Mouse (Mus musculus) ES-E14 (cell line): ENCODE data around the gene Ccnt2. TPM values are rescaled to one million over a fixed set of nuclear protein-coding genes. Genes with fewer than 3 reads are reported as not detected.

Experiments used
- DNase-seq: peaks from one replicate; pipeline ENCODE4 v3.0.0-alpha.2; 2013; ENCODE audit warnings: low read depth, low spot score
- H3K27ac ChIP-seq: 2 replicates; pipeline ENCODE4 v1.5.1; 2012; ENCODE audit warnings: low read depth, mild to moderate bottlenecking, low read length, moderate library complexity, mixed read lengths; ENCODE audit not compliant: poor library complexity, insufficient read depth, severe bottlenecking
- H3K36me3 ChIP-seq: 2 replicates; pipeline ENCODE4 v1.6.1; 2012; ENCODE audit warnings: mild to moderate bottlenecking, low read length, moderate library complexity, mixed read lengths; ENCODE audit not compliant: control insufficient read depth, poor library complexity, insufficient read depth, severe bottlenecking
- H3K4me1 ChIP-seq, 2 experiments: fragments of 150-350 bp in 1 of 2; sonication (generic) in 1 of 2; 2 replicates each; pipeline ENCODE4 v1.6.1; 2012; ENCODE audit warnings: low read length in 2 of 2, mild to moderate bottlenecking in 1 of 2, mixed read lengths in 1 of 2; ENCODE audit not compliant: control insufficient read depth in 2 of 2, insufficient read depth in 2 of 2, poor library complexity in 1 of 2
- H3K4me3 ChIP-seq, 2 experiments: fragments of 150-350 bp in 1 of 2; sonication (generic) in 1 of 2; 2 replicates each; pipeline ENCODE4 v1.5.1; 2012; ENCODE audit warnings: low read length in 2 of 2, low read depth in 1 of 2, mild to moderate bottlenecking in 1 of 2, mixed read lengths in 1 of 2; ENCODE audit not compliant: insufficient read depth in 1 of 2, poor library complexity in 1 of 2, severe bottlenecking in 1 of 2
- H3K9ac ChIP-seq: 2 replicates; pipeline ENCODE4 v1.6.1; 2012; ENCODE audit warnings: low read depth, mild to moderate bottlenecking, low read length, mixed read lengths; ENCODE audit not compliant: poor library complexity, insufficient read depth, severe bottlenecking
- H3K9me3 ChIP-seq: fragments of 150-350 bp; sonication (generic); 2 replicates; pipeline ENCODE4 v1.6.1; 2012; ENCODE audit warnings: low read depth, mild to moderate bottlenecking, low read length; ENCODE audit not compliant: control insufficient read depth, insufficient read depth
- CHD2 ChIP-seq: IDR thresholded peaks from 2 replicates; pipeline ENCODE4 v1.6.1; 2014; ENCODE audit warnings: mild to moderate bottlenecking, low read depth, low read length, inconsistent platforms
- HCFC1 ChIP-seq: IDR thresholded peaks from 2 replicates; pipeline ENCODE4 v1.6.1; 2012; ENCODE audit warnings: low read length, inconsistent platforms, borderline replicate concordance; ENCODE audit not compliant: insufficient read depth
- MAFK ChIP-seq: IDR thresholded peaks from 2 replicates; pipeline ENCODE4 v1.6.1; 2014; ENCODE audit warnings: mild to moderate bottlenecking, low read depth, low read length, inconsistent platforms; ENCODE audit not compliant: insufficient read depth
- ZC3H11A ChIP-seq: IDR thresholded peaks from 2 replicates; pipeline ENCODE4 v1.6.1; 2012; ENCODE audit warnings: low read depth, mild to moderate bottlenecking, inconsistent platforms, low read length, borderline replicate concordance
- ZNF384 ChIP-seq: IDR thresholded peaks from 2 replicates; pipeline ENCODE4 v1.6.1; 2012; ENCODE audit warnings: low read depth, low read length, inconsistent platforms
- in situ Hi-C, 2 experiments: fragments of 600-800 bp; cut with MboI; formaldehyde crosslinking; loops; one replicate each; pipeline ENCODE4 v1.15.1; 2025; ENCODE audit warnings: low sequenced_read_pairs in 2 of 2, inconsistent platforms in 1 of 2; ENCODE audit not compliant: unreplicated experiment in 2 of 2
- total RNA-seq: library from RNA; depleted of rRNA; stranded (reverse); fragments of 300-350 nt; gene quantifications from 2 replicates; pipeline ENCODE4 v1.2.3, GENCODE M21; 2012

The Ccnt2 gene
- total RNA-seq, 1 experiment, result 56.6 TPM

GRCm38 (mm10) chr1:127812929-127813328 is 39.0 kb downstream of the Ccnt2 start:
- in situ Hi-C loops, result no loop called here

GRCm38 (mm10) chr1:127816381-127816780 is 42.4 kb downstream of the Ccnt2 start:
- no peaks in the 10 kb centered on the region for H3K4me1 ChIP-seq
- no peaks in the 10 kb centered on the region for H3K36me3 ChIP-seq
- no peak for DNase-seq
- H3K27ac ChIP-seq, result no peak overlapping the region
- H3K9me3 ChIP-seq, result no peaks in the 10 kb centered on the region
- in situ Hi-C loops, result no loop called here
- H3K4me3 ChIP-seq, result no peak overlapping the region
- H3K9ac ChIP-seq, result no peak overlapping the region
- TF ChIP-seq HCFC1, result no peak
- TF ChIP-seq CHD2, result no peak
- no peak for TF ChIP-seq ZNF384
- TF ChIP-seq MAFK, result no peak
- TF ChIP-seq ZC3H11A, result no peak

More at GRCm38 (mm10) chr1:127812929-127813328, 39.0 kb downstream of the Ccnt2 start:
- Histone ChIP-seq H3K9ac (no peak overlapping the region), H3K4me1 (peaks cover 0 to 4% of the 10 kb centered on the region in 2 experiments; a peak in 1 of 4 replicates), H3K36me3 (no peaks in the 10 kb centered on the region), H3K9me3 (no peaks in the 10 kb centered on the region), H3K27ac (no peak overlapping the region), H3K4me3 (no peak overlapping the region)
- no peak for DNase-seq
- TF ChIP-seq CHD2 (no peak), HCFC1 (no peak), MAFK (no peak), ZC3H11A (no peak), ZNF384 (no peak)

GRCm38 (mm10) chr1:127827325-127827724 is 53.4 kb downstream of the Ccnt2 start:
- in situ Hi-C loops, result no loop called here
- Histone ChIP-seq H3K36me3 (no peaks in the 10 kb centered on the region), H3K4me3 (no peak overlapping the region), H3K9ac (no peak overlapping the region), H3K4me1 (no peaks in the 10 kb centered on the region), H3K27ac (no peak overlapping the region), H3K9me3 (no peaks in the 10 kb centered on the region)
- DNase-seq, result peak; percentile 31
- TF ChIP-seq ZC3H11A (peak; percentile 47; the same call in 1 of the 2 replicates), MAFK (no peak)

GRCm38 (mm10) chr1:127830215-127830921 is 56.4 kb downstream of the Ccnt2 start:
- H3K36me3 ChIP-seq, result no peaks in the 10 kb centered on the region
- in situ Hi-C loops, result no loop called here
- TF ChIP-seq ZNF384, result no peak
- no peak for TF ChIP-seq ZC3H11A
- TF ChIP-seq CHD2, result no peak
- TF ChIP-seq HCFC1, result no peak
- TF ChIP-seq MAFK, result no peak
- H3K9ac ChIP-seq, result no peak overlapping the region
- H3K9me3 ChIP-seq, result no peaks in the 10 kb centered on the region
- H3K4me1 ChIP-seq, result no peaks in the 10 kb centered on the region
- H3K27ac ChIP-seq, result no peak overlapping the region
- H3K4me3 ChIP-seq, result no peak overlapping the region
- DNase-seq, result no peak

GRCm38 (mm10) chr1:127833714-127834113 is 59.8 kb downstream of the Ccnt2 start:
- Histone ChIP-seq H3K36me3 (no peaks in the 10 kb centered on the region), H3K9ac (no peak overlapping the region), H3K4me3 (no peak overlapping the region), H3K27ac (no peak overlapping the region), H3K4me1 (no peaks in the 10 kb centered on the region), H3K9me3 (no peaks in the 10 kb centered on the region)
- no peak for DNase-seq
- in situ Hi-C loops, result no loop called here
- TF ChIP-seq MAFK (no peak), ZC3H11A (no peak), CHD2 (no peak), HCFC1 (no peak), ZNF384 (no peak)
